Mouse (Mus musculus): ENCODE measurements at regions not wholly inside any gene's neighbourhood (a gene's known extent, or its start where the extent isn't known, plus 50 kb on each side); places are given as distances from the start of the nearest gene placed in this dataset.

GRCm38 (mm10) chr6:139186431-139186830 is 315.3 kb downstream of the Rergl start:
- ATAC-seq (ENCODE audit: extremely low read depth, insufficient number of reproducible peaks, low FRiP score, poor library complexity, severe bottlenecking) (no peak), DNase-seq (ENCODE audit: low spot score) (no peak)
- TF ChIP-seq GATA1 (IDR thresholded peaks at IDR 0.05; ENCODE audit: borderline replicate concordance, low read length) (no peak), GATA2 (IDR thresholded peaks at IDR 0.05; ENCODE audit: borderline replicate concordance, low read depth, low read length) (no peak), POLR2AphosphoS5 (IDR thresholded peaks at IDR 0.05; ENCODE audit: insufficient replicate concordance, low read depth, low read length) (no peak), CTCF (IDR thresholded peaks at IDR 0.05; ENCODE audit: low read depth, low read length) (no peak), TAL1 (conservative IDR thresholded peaks at IDR 0.05; ENCODE audit: low read depth, low read length) (no peak)
- H3K27me3 ChIP-seq (ENCODE audit: insufficient read depth, low read length) = no peaks in the 10 kb centered on the region
- H3K9me3 ChIP-seq (replicated peaks) = peaks cover 9% of the 10 kb centered on the region; the same call in 1 of the 2 replicates
- no peak overlapping the region for H3K4me3 ChIP-seq (ENCODE audit: low read depth, low read length)
- H3K4me1 ChIP-seq (ENCODE audit: insufficient read depth, low read depth, low read length) = no peaks in the 10 kb centered on the region
- no peaks in the 10 kb centered on the region for H3K36me3 ChIP-seq (replicated peaks)

GRCm38 (mm10) chr6:139160352-139160751 is 341.4 kb downstream of the Rergl start:
- DNase-seq (ENCODE audit: low spot score) = no peak
- Histone ChIP-seq H3K36me3 (replicated peaks) (no peaks in the 10 kb centered on the region), H3K4me1 (ENCODE audit: insufficient read depth, low read depth, low read length) (no peaks in the 10 kb centered on the region), H3K9me3 (replicated peaks) (peaks cover 7% of the 10 kb centered on the region; the same call in 1 of the 2 replicates), H3K4me3 (ENCODE audit: low read depth, low read length) (no peak overlapping the region), H3K27me3 (ENCODE audit: insufficient read depth, low read length) (no peaks in the 10 kb centered on the region)
- TF ChIP-seq GATA1 (IDR thresholded peaks at IDR 0.05; ENCODE audit: borderline replicate concordance, low read length) = no peak
- TF ChIP-seq GATA2 (IDR thresholded peaks at IDR 0.05; ENCODE audit: borderline replicate concordance, low read depth, low read length) = no peak
- TF ChIP-seq CTCF (IDR thresholded peaks at IDR 0.05; ENCODE audit: low read depth, low read length) = no peak
- no peak for TF ChIP-seq TAL1 (conservative IDR thresholded peaks at IDR 0.05; ENCODE audit: low read depth, low read length)
- no peak for TF ChIP-seq POLR2AphosphoS5 (IDR thresholded peaks at IDR 0.05; ENCODE audit: insufficient replicate concordance, low read depth, low read length)
- ATAC-seq (ENCODE audit: extremely low read depth, insufficient number of reproducible peaks, low FRiP score, poor library complexity, severe bottlenecking) = no peak

GRCm38 (mm10) chr6:139159741-139160140 is 342.0 kb downstream of the Rergl start:
- no peaks in the 10 kb centered on the region for H3K4me1 ChIP-seq (ENCODE audit: insufficient read depth, low read depth, low read length)
- TF ChIP-seq GATA2 (IDR thresholded peaks at IDR 0.05; ENCODE audit: borderline replicate concordance, low read depth, low read length) (no peak), GATA1 (IDR thresholded peaks at IDR 0.05; ENCODE audit: borderline replicate concordance, low read length) (no peak), TAL1 (conservative IDR thresholded peaks at IDR 0.05; ENCODE audit: low read depth, low read length) (no peak), CTCF (IDR thresholded peaks at IDR 0.05; ENCODE audit: low read depth, low read length) (no peak), POLR2AphosphoS5 (IDR thresholded peaks at IDR 0.05; ENCODE audit: insufficient replicate concordance, low read depth, low read length) (no peak)
- no peak for ATAC-seq (ENCODE audit: extremely low read depth, insufficient number of reproducible peaks, low FRiP score, poor library complexity, severe bottlenecking)

GRCm38 (mm10) chr6:139154802-139155201 is 347.0 kb downstream of the Rergl start:
- Histone ChIP-seq H3K9me3 (replicated peaks) (peaks cover 2% of the 10 kb centered on the region; the same call in 1 of the 2 replicates), H3K4me1 (ENCODE audit: insufficient read depth, low read depth, low read length) (no peaks in the 10 kb centered on the region), H3K4me3 (ENCODE audit: low read depth, low read length) (no peak overlapping the region), H3K36me3 (replicated peaks) (no peaks in the 10 kb centered on the region), H3K27me3 (ENCODE audit: insufficient read depth, low read length) (no peaks in the 10 kb centered on the region)
- DNase-seq (ENCODE audit: low spot score) = no peak
- TF ChIP-seq GATA2 (IDR thresholded peaks at IDR 0.05; ENCODE audit: borderline replicate concordance, low read depth, low read length) (no peak), POLR2AphosphoS5 (IDR thresholded peaks at IDR 0.05; ENCODE audit: insufficient replicate concordance, low read depth, low read length) (no peak), GATA1 (IDR thresholded peaks at IDR 0.05; ENCODE audit: borderline replicate concordance, low read length) (no peak), TAL1 (conservative IDR thresholded peaks at IDR 0.05; ENCODE audit: low read depth, low read length) (no peak), CTCF (IDR thresholded peaks at IDR 0.05; ENCODE audit: low read depth, low read length) (no peak)
- no peak for ATAC-seq (ENCODE audit: extremely low read depth, insufficient number of reproducible peaks, low FRiP score, poor library complexity, severe bottlenecking)

More at GRCm38 (mm10) chr6:139159741-139160140, 342.0 kb downstream of the Rergl start:
- Histone ChIP-seq H3K9me3 (replicated peaks) (peaks cover 7% of the 10 kb centered on the region; the same call in 1 of the 2 replicates), H3K36me3 (replicated peaks) (no peaks in the 10 kb centered on the region), H3K27me3 (ENCODE audit: insufficient read depth, low read length) (no peaks in the 10 kb centered on the region), H3K4me3 (ENCODE audit: low read depth, low read length) (no peak overlapping the region)
- no peak for DNase-seq (ENCODE audit: low spot score)

- DNase-seq (ENCODE audit: low spot score) = no peak
- Histone ChIP-seq H3K4me1 (ENCODE audit: insufficient read depth, low read depth, low read length) (no peaks in the 10 kb centered on the region), H3K4me3 (ENCODE audit: low read depth, low read length) (no peak overlapping the region), H3K9me3 (replicated peaks) (0 out of 2 replicates have a peak, but pooled peaks cover 3% of the 10 kb centered on the region), H3K27me3 (ENCODE audit: insufficient read depth, low read length) (no peaks in the 10 kb centered on the region), H3K36me3 (replicated peaks) (no peaks in the 10 kb centered on the region)
- TF ChIP-seq TAL1 (conservative IDR thresholded peaks at IDR 0.05; ENCODE audit: low read depth, low read length) = no peak
- no peak for TF ChIP-seq CTCF (IDR thresholded peaks at IDR 0.05; ENCODE audit: low read depth, low read length)
- TF ChIP-seq GATA1 (IDR thresholded peaks at IDR 0.05; ENCODE audit: borderline replicate concordance, low read length) = no peak
- no peak for TF ChIP-seq GATA2 (IDR thresholded peaks at IDR 0.05; ENCODE audit: borderline replicate concordance, low read depth, low read length)
- no peak for TF ChIP-seq POLR2AphosphoS5 (IDR thresholded peaks at IDR 0.05; ENCODE audit: insufficient replicate concordance, low read depth, low read length)
- no peak for ATAC-seq (ENCODE audit: extremely low read depth, insufficient number of reproducible peaks, low FRiP score, poor library complexity, severe bottlenecking)
Measured at GRCm38 (mm10) chr6:139135693-139136092, 366.1 kb downstream of the Rergl start.

GRCm38 (mm10) chr6:139132083-139132679 is 369.6 kb downstream of the Rergl start:
- DNase-seq (ENCODE audit: low spot score) (no peak), ATAC-seq (ENCODE audit: extremely low read depth, insufficient number of reproducible peaks, low FRiP score, poor library complexity, severe bottlenecking) (no peak)
- Histone ChIP-seq H3K36me3 (replicated peaks) (no peaks in the 10 kb centered on the region), H3K27me3 (ENCODE audit: insufficient read depth, low read length) (no peaks in the 10 kb centered on the region), H3K4me3 (ENCODE audit: low read depth, low read length) (no peak overlapping the region), H3K9me3 (replicated peaks) (0 out of 2 replicates have a peak, but pooled peaks cover 3% of the 10 kb centered on the region), H3K4me1 (ENCODE audit: insufficient read depth, low read depth, low read length) (no peaks in the 10 kb centered on the region)
- TF ChIP-seq GATA1 (IDR thresholded peaks at IDR 0.05; ENCODE audit: borderline replicate concordance, low read length) (no peak), TAL1 (conservative IDR thresholded peaks at IDR 0.05; ENCODE audit: low read depth, low read length) (no peak), POLR2AphosphoS5 (IDR thresholded peaks at IDR 0.05; ENCODE audit: insufficient replicate concordance, low read depth, low read length) (no peak), GATA2 (IDR thresholded peaks at IDR 0.05; ENCODE audit: borderline replicate concordance, low read depth, low read length) (no peak), CTCF (IDR thresholded peaks at IDR 0.05; ENCODE audit: low read depth, low read length) (no peak)

Measured in G1E (cell line).